Mouse (Mus musculus) brain, embryonic 14.5 days (tissue): ENCODE measurements around the gene Tlk2.

Experiments used
- CTCF ChIP-seq: fragments of 200-500 bp; IDR thresholded peaks from 2 replicates; pipeline ENCODE4 v1.5.1; 2012; ENCODE audit warnings: inconsistent platforms, mild to moderate bottlenecking, moderate library complexity, borderline replicate concordance; ENCODE audit not compliant: insufficient read depth, insufficient read length; ENCODE audit errors: extremely low read depth
- POLR2A ChIP-seq: fragments of 200-500 bp; IDR thresholded peaks from 2 replicates; pipeline ENCODE4 v1.6.1; 2012; ENCODE audit warnings: mild to moderate bottlenecking, inconsistent platforms, borderline replicate concordance; ENCODE audit not compliant: poor library complexity, insufficient read depth, insufficient read length, severe bottlenecking; ENCODE audit errors: extremely low read depth

GRCm38 (mm10) chr11:105144508-105145210 is 33.9 kb upstream of the Tlk2 start:
- TF ChIP-seq CTCF (no peak), POLR2A (no peak)
